Mouse (Mus musculus) heart, adult 9 months (tissue): ENCODE measurements around the gene Foxo6.

Source experiments
- DNase-seq, 2 experiments: peaks; one replicate each; pipeline ENCODE4 v3.0.0; 2022; ENCODE audit warnings: low spot score in 2 of 2

Gene Foxo6

DNA sequence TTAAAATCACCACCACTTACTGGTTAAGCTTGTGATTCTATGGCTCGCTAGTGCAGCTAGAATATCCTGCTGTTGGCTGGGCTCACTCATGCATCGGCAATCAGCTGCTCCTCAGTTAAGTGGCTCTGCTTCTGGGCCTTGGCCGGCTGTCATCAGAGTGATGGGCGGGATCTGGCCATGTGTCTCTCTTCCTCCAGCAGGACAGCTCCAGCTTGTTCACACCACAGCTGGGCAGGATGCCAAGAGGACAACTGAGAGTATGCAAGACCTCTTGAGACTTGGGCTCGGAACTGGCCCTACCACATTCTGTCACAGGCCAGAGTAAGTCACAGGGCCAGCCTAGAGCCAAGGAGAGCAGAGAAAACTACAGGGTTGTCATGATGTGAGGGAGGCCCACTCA is 39.7 kb downstream of the Foxo6 start:
- peak; percentile 85 to 90 for DNase-seq

DNA sequence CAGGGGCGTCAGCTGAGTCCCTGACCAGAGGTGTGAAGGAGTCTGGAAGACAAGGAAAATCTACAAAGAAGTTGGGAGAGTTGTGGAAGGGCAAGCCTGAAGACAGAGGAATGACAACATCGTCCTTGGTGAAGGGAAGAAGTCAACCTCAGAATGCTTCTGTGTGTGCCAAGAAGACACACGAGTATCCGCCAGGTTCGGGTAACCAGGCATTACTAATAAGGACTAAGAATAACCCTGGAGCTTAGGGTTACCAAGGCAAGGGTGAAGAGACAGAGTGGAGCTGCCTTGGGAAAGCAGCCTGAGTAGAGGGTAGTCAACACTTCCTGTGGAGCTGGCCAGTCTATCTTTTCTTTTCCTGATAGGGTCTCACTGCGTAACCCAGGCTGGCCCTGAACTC is 41.1 kb downstream of the Foxo6 start:
- no peak for DNase-seq

DNA sequence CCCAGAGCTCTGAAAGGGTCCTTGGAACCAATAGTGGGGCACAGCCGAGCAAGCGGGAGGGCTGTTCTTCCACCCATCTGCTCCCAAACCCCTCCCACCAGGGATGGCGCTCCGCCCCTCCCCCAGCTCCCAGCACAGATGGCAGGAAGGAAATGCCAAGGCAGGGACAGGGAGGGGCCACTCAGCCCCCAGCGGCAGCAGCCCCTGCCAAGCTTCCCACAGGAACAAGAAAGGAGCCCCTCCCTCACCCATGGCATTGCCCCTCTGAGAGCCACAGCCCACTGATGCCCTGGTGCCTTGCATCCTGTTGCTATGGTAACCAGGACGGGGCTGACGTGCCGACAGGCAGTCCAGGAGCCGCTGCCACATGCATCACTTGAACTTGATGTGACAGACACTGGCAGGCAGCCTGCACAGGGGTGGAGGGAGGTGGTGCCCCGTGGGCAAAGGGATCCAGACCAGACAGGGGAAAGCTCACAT is 44.3 kb downstream of the Foxo6 start:
- no peak for DNase-seq

DNA sequence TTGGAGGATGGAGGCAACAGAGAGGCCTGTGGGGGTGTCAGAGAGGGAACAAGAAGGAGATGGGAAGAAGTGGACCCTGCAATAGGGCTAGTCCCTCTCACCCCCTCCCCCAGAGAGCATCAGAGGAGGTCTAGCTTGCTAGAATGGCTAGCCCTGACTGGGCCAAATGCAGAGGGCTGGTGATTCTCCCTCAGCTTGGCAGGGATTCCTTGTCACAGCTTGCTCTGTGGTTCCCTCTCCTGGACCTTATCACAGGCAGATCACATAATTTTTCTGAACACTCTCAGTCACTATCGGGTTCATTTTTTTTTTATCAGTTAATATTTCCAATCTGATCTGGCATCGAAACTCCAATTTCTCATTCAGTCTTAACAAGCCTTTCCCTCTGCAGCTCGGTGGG is 46.0 kb downstream of the Foxo6 start:
- DNase-seq = no peak

DNA sequence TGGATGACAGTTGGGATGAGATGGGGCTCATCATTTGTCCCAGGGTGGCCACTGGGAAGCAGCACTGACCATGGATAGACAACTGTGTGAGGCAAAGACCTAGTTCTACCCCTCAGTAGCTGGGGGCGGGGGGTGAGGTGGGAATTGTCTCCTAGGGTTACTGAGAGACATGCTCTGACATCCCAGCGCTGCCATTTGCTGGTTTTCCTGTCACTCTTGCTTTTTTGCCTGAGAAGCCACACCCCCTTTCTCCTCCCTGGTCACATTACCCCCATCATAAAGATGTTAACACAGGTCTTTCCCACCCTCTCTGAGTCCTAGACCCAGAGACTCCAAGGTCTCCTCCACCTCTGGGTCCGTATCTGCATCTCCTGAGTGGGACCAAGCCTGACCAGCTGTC is 47.7 kb downstream of the Foxo6 start:
- DNase-seq = no peak

DNA sequence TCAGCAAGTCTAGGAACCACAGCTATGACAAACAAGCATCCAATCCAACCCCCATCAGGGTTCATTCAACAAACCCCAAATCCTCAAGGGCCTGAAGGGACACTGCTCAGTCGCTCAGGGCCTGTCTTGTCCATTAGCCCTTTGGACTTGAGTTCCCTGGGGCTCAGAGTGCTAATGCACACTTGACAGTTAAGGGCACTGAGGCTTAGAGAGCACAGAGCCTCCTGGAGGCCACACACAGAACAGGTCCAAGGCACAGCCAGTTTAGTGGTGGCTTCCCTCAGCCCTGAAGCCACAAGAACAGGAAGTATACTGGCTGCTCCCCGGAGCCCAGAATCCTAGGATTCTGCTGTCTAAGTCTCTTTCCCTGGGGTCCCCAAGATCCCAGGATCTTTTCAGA is 53.9 kb downstream of the Foxo6 start:
- DNase-seq = no peak

DNA sequence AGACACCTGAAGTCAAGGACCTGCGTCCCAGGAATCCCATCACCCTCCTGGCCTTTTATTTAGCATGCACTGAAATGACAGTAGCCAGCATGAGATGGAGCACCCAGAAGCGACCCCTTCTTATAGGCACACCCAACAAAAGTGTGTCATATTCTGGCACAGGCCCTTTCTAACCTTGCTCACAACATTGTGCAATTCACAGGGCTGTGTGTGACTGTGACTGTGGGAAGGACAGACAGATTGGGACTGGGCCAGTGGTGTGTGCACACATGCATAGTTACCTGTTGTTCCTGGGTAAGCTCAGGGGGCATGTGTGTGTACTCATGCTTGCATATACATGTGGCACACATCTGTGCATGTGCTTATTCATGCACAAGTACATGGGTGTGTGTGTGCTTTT is 54.6 kb downstream of the Foxo6 start:
- no peak for DNase-seq

DNA sequence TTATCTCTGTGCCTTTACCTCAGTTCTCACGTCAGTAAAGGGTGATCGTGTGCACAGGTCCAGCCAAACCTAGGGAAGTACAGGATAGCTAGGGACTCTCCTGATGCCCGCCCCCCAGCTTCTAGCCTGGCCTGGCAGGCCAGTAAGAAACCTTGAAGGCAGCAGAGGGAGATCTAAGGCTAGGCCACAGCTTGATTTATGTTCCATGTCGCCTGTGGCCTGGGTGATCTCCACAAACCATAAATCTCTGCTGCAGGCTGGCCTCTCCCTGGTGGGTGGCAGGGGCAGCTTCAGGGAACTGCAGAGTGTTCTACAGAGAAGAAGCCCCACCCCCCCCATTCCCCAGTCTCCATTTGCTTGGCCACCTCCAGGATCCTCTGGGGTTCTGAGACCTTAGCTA is 55.2 kb downstream of the Foxo6 start:
- no peak for DNase-seq

DNA sequence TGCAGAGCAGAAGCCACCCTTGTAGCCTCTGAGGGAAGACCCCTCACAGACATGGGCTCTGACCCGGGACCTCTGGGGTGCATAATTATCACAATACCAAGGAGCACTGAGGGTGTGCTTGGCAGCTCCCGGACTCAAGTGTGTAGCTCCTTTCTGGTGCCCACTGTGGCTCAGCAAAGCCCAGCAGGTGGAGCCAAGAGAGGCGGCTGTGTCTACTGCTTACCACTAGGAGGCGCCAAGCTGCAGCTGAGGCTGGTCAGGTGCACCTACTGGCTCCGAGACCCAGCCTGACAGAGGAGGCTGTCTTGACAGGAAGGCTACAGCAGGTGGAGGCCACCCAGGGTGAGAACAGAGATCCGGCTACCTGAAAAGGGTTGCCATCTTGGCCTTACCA is 56.9 kb downstream of the Foxo6 start:
- DNase-seq = peak; percentile 39 to 62

DNA sequence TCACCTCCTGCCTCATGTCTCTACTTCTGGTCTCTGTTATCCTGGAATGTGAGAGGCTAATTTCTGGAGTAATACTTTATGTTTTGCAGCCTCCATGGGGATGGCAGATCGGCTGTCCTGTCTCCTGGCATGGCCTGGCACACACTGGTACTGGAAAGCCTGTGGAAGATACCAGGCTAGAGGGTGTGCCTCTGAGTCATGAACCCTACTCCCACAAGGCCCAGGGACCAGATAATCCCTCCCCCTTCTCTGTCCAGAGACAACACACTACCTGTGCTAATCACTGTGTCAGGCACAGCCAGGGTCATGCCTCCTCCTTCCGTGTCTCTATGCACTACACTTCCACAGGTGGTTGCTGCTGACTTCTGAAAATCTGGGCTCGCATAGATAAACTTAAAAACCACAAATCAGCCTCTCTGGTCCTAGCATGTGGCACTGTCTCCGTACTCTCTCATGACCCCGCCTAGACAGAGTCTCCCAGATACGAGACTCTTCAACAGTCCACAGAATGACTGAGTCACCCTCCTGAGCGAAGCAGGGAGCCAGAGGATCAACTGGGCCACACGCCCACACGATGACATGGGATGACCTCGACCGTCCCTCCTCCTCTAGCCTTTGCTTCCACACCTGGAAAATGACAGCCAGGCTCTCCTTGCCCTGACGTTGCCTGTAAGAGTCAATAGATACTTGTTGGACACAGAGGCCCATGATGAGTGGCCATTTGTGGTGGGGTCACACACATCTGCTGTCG is 57.5 kb downstream of the Foxo6 start:
- DNase-seq = no peak

DNA sequence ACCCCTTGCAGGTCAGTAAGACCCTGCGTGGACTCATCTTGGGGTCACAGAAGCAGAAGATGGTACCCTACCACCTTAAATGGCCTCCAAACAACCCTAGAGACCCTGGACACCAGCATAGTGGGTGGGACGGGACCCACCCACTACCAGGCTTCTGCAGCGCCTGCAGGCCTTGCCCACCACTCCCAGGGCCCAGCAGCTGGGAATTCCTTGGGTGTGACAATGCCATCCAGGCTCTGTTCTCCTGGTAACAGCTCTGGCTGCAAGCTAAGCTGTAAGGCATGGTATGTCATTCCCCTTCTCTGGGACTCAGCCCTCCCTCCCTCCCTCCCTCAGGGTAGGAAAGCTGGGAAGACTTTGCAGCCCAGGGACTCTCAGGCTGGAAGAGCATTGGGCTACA is 58.5 kb downstream of the Foxo6 start:
- no peak for DNase-seq

DNA sequence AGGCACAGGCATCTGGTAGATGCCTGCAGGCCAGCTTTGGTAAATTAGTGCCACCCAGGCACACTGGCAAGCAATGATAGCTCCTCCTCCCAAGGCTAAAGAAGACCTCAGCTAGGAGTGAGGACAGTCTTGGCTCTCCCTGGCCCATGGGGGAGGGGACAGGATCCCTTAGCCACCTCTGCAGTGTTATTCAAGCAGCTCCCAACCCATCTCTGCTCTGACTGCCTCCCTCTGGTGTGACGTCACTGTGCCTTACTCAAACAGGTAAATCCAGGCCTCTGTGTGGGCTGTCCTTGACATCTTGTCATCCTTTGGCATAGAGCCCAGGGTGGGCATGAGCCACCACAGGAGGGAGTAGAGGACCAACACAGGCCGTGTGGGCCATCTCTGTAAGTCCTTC is 59.9 kb downstream of the Foxo6 start:
- no peak for DNase-seq

DNA sequence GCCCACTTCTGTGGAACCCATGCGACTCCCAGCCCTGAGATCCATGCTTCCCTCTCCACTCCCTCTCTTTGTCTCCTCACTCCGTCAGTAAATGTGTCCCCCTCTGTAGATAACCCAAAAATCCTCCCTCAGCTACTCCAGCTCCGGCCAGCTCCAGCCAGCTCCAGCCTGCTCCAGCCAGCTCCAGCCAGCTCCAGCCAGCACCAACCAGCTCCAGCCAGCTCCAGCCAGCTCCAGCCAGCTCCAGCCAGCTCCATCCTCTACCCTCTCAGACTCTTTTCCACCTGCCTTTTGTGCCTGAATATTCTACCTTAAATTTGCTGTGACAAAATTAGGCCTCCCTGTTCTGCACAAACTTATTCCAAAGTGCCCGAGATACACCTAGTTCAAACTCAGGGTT is 60.5 kb downstream of the Foxo6 start:
- DNase-seq = no peak

DNA sequence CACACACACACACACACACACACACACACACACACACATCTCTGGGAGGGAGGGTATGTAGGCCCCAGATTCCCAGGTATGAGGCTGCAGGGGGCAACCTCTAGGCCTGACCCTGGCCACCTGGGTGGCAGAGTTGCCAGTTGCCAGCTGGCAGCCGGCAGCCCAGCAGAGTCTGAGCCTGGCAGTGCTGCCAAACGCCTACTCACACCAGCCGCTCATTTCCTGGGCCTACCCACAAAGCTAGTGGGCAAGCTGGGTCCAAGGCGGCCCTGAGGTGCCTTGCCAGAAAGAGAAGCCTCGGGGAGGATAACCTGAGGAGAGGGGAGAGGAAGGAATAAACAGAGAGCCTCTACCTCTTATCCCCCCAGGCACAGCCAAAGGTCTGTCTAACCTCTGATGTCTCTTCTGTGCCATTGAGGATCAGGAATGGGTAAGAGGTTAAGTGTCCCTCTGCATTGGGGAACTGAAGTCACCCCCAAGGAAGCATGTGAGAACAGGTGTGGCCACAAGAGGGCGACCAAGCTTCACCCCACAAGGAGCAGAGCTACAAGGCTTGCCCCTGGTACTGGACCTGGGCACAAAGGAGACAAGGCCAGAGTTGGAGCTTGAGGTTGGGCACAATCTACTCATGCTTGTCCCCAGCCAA is 61.9 kb downstream of the Foxo6 start:
- DNase-seq = peak; percentile 49 to 73

DNA sequence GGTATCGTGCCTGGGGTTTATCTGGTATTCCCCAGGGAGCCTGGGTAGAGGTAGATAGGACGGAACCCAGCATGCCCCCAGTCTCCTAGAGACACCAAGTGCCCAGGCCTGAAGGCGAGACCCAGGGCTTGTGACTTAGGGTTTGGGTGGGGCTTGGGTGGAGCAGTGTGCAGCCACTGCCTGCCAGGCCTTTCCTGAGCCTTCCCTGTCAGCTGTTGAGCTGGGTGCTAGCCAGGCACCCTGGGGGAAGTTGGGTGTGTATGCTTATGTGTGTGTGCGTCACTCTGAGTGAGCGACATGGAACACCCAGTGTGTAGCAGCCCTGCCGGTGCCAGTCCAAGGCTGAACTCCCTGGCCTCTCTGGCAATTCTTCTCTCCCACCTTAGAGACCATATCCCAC is 63.3 kb downstream of the Foxo6 start:
- DNase-seq = peak; percentile 19 to 58

DNA sequence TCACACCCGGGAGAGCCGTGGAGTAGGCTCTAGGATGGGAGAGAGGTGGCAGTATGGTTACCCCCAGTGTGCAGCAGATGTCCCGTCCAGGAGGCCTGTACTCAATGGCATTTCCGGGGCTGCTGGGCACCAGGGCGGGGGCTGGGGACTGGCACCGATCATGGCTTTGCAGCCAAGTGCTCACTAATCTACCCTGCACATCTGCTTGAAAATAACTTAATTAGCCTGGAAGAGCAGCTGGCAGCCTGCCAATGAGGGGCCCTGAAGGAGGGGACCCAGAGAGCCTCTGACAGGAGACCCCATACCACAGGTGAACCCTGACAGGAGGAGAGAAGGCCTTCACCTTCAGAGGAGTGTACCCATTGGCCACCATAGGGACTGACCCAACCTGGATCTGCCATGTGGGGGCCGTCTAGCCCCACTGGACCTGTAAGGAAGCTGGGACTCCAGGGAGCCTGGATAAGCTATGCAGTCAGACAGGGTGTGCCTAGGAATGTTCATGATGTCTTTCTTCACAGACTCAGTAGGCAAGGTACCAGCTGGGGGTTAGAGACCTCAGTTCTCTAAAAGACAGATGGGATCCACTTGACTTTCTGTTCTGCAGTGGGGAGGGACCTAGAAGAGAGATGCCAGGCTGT is 63.9 kb downstream of the Foxo6 start:
- no peak for DNase-seq

DNA sequence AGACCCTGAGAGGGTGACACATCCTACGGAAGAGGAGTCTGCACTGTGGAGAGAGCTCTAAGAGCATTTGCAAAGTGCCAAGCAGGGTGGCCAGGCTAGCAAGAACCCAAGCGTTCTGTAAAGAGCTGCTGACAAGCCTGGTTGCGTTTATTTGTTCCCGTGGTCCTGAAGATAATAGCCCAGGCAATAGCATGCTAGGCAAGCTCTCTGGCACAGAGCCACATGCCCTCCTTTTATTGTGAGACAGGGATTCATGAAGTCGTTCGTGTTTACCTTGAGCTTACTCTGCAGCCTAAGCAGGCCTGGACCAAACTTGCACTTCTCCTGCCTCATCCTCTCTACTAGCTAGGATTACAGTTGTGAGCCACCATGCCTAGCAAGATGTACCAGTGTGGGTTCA is 65.4 kb downstream of the Foxo6 start:
- DNase-seq = no peak

DNA sequence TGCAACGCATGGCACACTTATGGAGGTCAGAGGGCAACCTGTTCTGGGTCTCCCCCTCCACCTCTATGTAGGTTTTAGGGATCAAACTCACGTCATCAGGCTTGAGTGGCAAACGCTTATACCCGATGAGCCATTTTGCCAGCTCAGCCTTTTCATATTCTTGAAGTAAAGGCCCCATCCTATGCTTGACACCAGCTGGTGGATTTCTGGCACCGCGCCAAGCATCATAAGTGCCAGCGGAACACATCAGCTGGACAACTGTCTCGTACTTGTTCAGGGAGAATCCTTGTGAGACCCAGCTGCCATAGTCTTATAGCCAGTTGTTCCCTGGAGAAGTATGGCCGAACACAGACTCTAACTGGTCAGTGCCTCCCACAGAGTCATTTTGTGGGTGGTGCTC is 68.3 kb downstream of the Foxo6 start:
- no peak for DNase-seq
